Mouse (Mus musculus) G1E (cell line): ENCODE data around the gene Tas2r134. TPM values are rescaled to one million over a fixed set of nuclear protein-coding genes. Genes with fewer than 3 reads are reported as not detected.

Experiments
- ATAC-seq: 2 replicates; pipeline ENCODE4 v1.8.0; 2016; ENCODE audit warnings: mild to moderate bottlenecking; ENCODE audit not compliant: insufficient number of reproducible peaks, poor library complexity, low FRiP score, severe bottlenecking; ENCODE audit errors: extremely low read depth
- DNase-seq: peaks from one replicate; pipeline ENCODE4 v3.0.0; 2012; ENCODE audit warnings: low spot score
- H3K27me3 ChIP-seq: 2 replicates; pipeline ENCODE4 v1.6.1; 2012; ENCODE audit warnings: mild to moderate bottlenecking, low read length, inconsistent platforms; ENCODE audit not compliant: insufficient read depth
- H3K36me3 ChIP-seq: replicated peaks from 2 replicates; pipeline ENCODE3; 2012; ENCODE audit warnings: mild to moderate bottlenecking, inconsistent platforms
- H3K4me1 ChIP-seq: 2 replicates; pipeline ENCODE4 v1.6.1; 2012; ENCODE audit warnings: low read depth, low read length, inconsistent platforms, mixed read lengths; ENCODE audit not compliant: insufficient read depth
- H3K4me3 ChIP-seq: 2 replicates; pipeline ENCODE4 v1.5.1; 2012; ENCODE audit warnings: low read depth, mild to moderate bottlenecking, inconsistent platforms, low read length, moderate library complexity, mixed read lengths
- H3K9me3 ChIP-seq: replicated peaks from 2 replicates; pipeline ENCODE4 v1.6.1; 2012; ENCODE audit warnings: inconsistent platforms
- CTCF ChIP-seq: IDR thresholded peaks from 2 replicates; pipeline ENCODE4 v1.5.1; 2012; ENCODE audit warnings: low read depth, low read length, inconsistent platforms, mixed read lengths
- GATA1 ChIP-seq: IDR thresholded peaks from 2 replicates; pipeline ENCODE4 v1.6.1; 2012; ENCODE audit warnings: borderline replicate concordance, low read length, inconsistent platforms, mixed read lengths
- GATA2 ChIP-seq: IDR thresholded peaks from 2 replicates; pipeline ENCODE4 v1.6.1; 2012; ENCODE audit warnings: low read depth, low read length, inconsistent platforms, borderline replicate concordance
- POLR2AphosphoS5 ChIP-seq: IDR thresholded peaks from 2 replicates; pipeline ENCODE4 v1.6.1; 2012; ENCODE audit warnings: low read depth, low read length, inconsistent platforms; ENCODE audit not compliant: insufficient replicate concordance
- TAL1 ChIP-seq: conservative IDR thresholded peaks from 2 replicates; pipeline ENCODE4 v1.6.1; 2012; ENCODE audit warnings: low read depth, low read length, inconsistent platforms, mixed read lengths
- polyA plus RNA-seq: library from polyadenylated mRNA; stranded (reverse); fragments of >175 nt; gene quantifications from 2 replicates; pipeline ENCODE4 v1.2.3, GENCODE M21; 2012
- total RNA-seq, 2 experiments: library from RNA; stranded (forward) in 1 of 2; stranded (reverse) in 1 of 2; fragments of 200-1000 nt in 1 of 2; fragments of >200 nt in 1 of 2; fragmentation: Nextera tagmentation in 1 of 2; gene quantifications; 2 replicates each; pipeline ENCODE4 v1.2.3; 2014 to 2017

Gene Tas2r134
- total and polyA plus RNA-seq, 3 experiments: not detected

- ATAC-seq: no peak
- H3K4me1 ChIP-seq: no peaks in the 10 kb centered on the region
- H3K27me3 ChIP-seq: no peaks in the 10 kb centered on the region
- TF ChIP-seq POLR2AphosphoS5: no peak
- H3K9me3 ChIP-seq: 0 out of 2 replicates have a peak, but pooled peaks cover 6% of the 10 kb centered on the region
- H3K36me3 ChIP-seq: no peaks in the 10 kb centered on the region
- H3K4me3 ChIP-seq: no peak overlapping the region
- DNase-seq: no peak
Measured at GRCm38 (mm10) chr2:51643244-51644139, 16.2 kb downstream of the Tas2r134 start.

GRCm38 (mm10) chr2:51647972-51648371 is 20.7 kb downstream of the Tas2r134 start:
- Histone ChIP-seq H3K36me3 (no peaks in the 10 kb centered on the region), H3K9me3 (peaks cover 17% of the 10 kb centered on the region), H3K4me3 (no peak overlapping the region), H3K4me1 (no peaks in the 10 kb centered on the region), H3K27me3 (no peaks in the 10 kb centered on the region)
- DNase-seq: no peak
- TF ChIP-seq GATA2 (no peak), GATA1 (no peak), CTCF (no peak), POLR2AphosphoS5 (no peak), TAL1 (no peak)
- no peak for ATAC-seq

- no peak overlapping the region for H3K4me3 ChIP-seq
- ATAC-seq (no peak), DNase-seq (no peak)
- peaks cover 17% of the 10 kb centered on the region for H3K9me3 ChIP-seq
- H3K27me3 ChIP-seq: no peaks in the 10 kb centered on the region
- TF ChIP-seq TAL1 (no peak), GATA2 (no peak), GATA1 (no peak), POLR2AphosphoS5 (no peak), CTCF (no peak)
- no peaks in the 10 kb centered on the region for H3K4me1 ChIP-seq
- no peaks in the 10 kb centered on the region for H3K36me3 ChIP-seq
Measured at GRCm38 (mm10) chr2:51649887-51650286, 22.6 kb downstream of the Tas2r134 start.

GRCm38 (mm10) chr2:51652086-51652485 is 24.8 kb downstream of the Tas2r134 start:
- Histone ChIP-seq H3K27me3 (no peaks in the 10 kb centered on the region), H3K9me3 (peaks cover 14% of the 10 kb centered on the region), H3K4me3 (no peak overlapping the region), H3K4me1 (no peaks in the 10 kb centered on the region), H3K36me3 (no peaks in the 10 kb centered on the region)
- no peak for DNase-seq
- ATAC-seq: no peak
- TF ChIP-seq GATA1 (no peak), TAL1 (no peak), CTCF (no peak), GATA2 (no peak), POLR2AphosphoS5 (no peak)

GRCm38 (mm10) chr2:51657684-51658083 is 30.4 kb downstream of the Tas2r134 start:
- H3K36me3 ChIP-seq: no peaks in the 10 kb centered on the region
- TF ChIP-seq GATA1 (no peak), TAL1 (no peak), CTCF (no peak), POLR2AphosphoS5 (no peak), GATA2 (no peak)
- ATAC-seq (no peak), DNase-seq (no peak)
- no peak overlapping the region for H3K4me3 ChIP-seq
- no peaks in the 10 kb centered on the region for H3K4me1 ChIP-seq
- H3K27me3 ChIP-seq: no peaks in the 10 kb centered on the region
- peaks cover 5% of the 10 kb centered on the region for H3K9me3 ChIP-seq

GRCm38 (mm10) chr2:51658288-51658687 is 31.0 kb downstream of the Tas2r134 start:
- no peaks in the 10 kb centered on the region for H3K36me3 ChIP-seq
- ATAC-seq: no peak
- H3K9me3 ChIP-seq: peaks cover 5% of the 10 kb centered on the region
- no peak for DNase-seq
- H3K4me1 ChIP-seq: no peaks in the 10 kb centered on the region
- H3K4me3 ChIP-seq: no peak overlapping the region
- no peaks in the 10 kb centered on the region for H3K27me3 ChIP-seq
- TF ChIP-seq TAL1 (no peak), GATA2 (no peak), POLR2AphosphoS5 (no peak), CTCF (no peak), GATA1 (no peak)

GRCm38 (mm10) chr2:51674321-51674720 is 47.0 kb downstream of the Tas2r134 start:
- Histone ChIP-seq H3K4me1 (no peaks in the 10 kb centered on the region), H3K4me3 (no peak overlapping the region), H3K36me3 (no peaks in the 10 kb centered on the region), H3K27me3 (no peaks in the 10 kb centered on the region), H3K9me3 (peaks cover 7% of the 10 kb centered on the region)
- ATAC-seq (no peak), DNase-seq (no peak)
- no peak for TF ChIP-seq GATA1
- TF ChIP-seq TAL1: no peak
- no peak for TF ChIP-seq CTCF
- TF ChIP-seq GATA2: no peak
- no peak for TF ChIP-seq POLR2AphosphoS5
